Mouse (Mus musculus): ENCODE measurements around the gene Als2cl.

GRCm38 (mm10) chr9:110834961-110835360 lies 44.7 kb upstream of the Als2cl start:
- no peak for TF ChIP-seq CTCF (IDR thresholded peaks at IDR 0.05; ENCODE audit: low read depth)
- no peak for TF ChIP-seq EP300 (optimal IDR thresholded peaks at IDR 0.05)

Data from stomach, postnatal 0 days (tissue).